Mouse (Mus musculus) brain, embryonic 14.5 days (tissue): ENCODE measurements at regions not wholly inside any gene's neighbourhood (a gene's known extent, or its start where the extent isn't known, plus 50 kb on each side); places are given as distances from the start of the nearest gene placed in this dataset.
"Not testable (repeated sequence)": the region's sequence is repeated elsewhere in the genome, so short reads cannot be mapped to it uniquely, and the experiment has no call there.

Experiments
- DNase-seq: peaks from one replicate; pipeline ENCODE4 v3.0.0-alpha.2; 2011; ENCODE audit warnings: low read depth
- CTCF ChIP-seq: fragments of 200-500 bp; IDR thresholded peaks from 2 replicates; pipeline ENCODE4 v1.5.1; 2012; ENCODE audit warnings: inconsistent platforms, mild to moderate bottlenecking, moderate library complexity, borderline replicate concordance; ENCODE audit not compliant: insufficient read depth, insufficient read length; ENCODE audit errors: extremely low read depth
- POLR2A ChIP-seq: fragments of 200-500 bp; IDR thresholded peaks from 2 replicates; pipeline ENCODE4 v1.6.1; 2012; ENCODE audit warnings: mild to moderate bottlenecking, inconsistent platforms, borderline replicate concordance; ENCODE audit not compliant: poor library complexity, insufficient read depth, insufficient read length, severe bottlenecking; ENCODE audit errors: extremely low read depth

DNA sequence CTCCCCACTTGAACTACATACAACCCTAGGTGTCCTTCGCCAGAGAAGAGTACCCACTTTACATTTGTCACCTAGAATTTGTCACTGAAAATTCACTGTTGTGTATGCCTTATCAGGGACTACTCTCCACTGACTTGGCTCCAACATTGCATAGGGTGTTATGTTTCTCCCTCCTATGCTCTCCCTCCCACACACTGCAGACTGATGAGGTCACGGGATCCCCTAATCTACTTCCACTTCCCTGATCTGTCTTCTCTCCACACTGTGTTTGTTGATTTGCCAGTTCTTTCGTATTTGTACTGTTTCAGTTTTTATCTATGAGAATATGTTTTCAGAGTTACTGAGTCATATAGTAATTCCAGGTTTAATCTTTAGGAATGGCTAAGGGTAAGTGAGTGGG lies 371.8 kb upstream of the Dab2 start:
- TF ChIP-seq POLR2A (no peak), CTCF (no peak)
- no peak for DNase-seq

DNA sequence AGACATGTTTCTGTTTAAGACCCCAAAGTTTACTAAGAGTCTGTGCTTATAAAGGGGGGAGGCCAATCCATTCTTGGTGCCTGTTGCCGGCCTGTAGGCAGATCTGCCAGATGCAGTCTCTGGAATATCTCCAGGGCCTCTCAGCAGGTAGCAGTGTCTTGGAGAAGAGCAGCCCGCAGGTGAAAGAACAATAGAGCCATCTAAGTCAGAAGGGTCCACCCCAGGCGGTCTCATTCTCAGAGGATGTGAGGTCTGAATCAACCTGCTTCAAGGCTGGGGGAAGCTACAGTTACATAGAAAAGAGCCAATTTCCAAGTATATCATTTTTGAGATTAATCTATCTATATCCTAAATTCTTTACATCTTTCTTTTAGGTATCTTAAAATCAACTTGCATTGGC lies 366.0 kb upstream of the Dab2 start:
- TF ChIP-seq POLR2A, result no peak
- TF ChIP-seq CTCF, result no peak
- DNase-seq, result no peak

DNA sequence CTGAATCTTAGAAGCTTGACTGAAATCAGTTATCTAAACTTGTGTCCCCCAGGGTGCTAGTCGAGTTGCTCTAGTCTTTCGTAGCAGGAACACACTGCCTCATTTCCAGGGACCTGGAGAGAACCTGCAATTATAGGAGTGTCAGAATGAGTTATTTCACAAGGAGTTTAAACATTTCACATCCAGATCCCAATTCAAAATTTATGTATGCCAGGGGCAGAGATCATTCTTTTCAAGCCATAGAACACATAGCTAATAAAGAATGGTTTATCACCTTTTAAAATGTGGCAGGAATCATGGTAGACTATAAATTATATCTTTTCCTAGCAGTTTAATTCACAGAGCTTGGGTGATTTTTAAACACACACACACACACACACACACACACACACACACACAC lies 358.6 kb upstream of the Dab2 start:
- TF ChIP-seq POLR2A, result no peak
- TF ChIP-seq CTCF, result no peak

DNA sequence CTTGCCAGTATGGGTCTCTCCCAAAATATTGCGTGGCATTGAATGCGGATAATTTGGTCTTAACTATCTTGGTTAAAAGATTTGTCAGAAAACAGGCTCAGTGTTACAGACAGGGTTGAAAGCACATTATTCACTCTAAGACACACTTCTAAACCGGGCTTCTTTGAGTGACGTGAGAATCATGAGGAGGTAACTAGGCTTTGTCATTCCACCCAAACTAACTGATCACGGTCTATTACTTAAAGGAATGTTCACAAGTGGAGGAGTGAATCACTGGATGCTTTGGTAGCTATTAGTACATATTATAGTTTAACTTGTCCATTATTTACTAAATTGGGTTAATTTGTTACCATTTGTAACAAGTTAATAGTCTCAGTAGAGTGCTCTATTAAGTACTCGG lies 352.9 kb upstream of the Dab2 start:
- TF ChIP-seq CTCF (no peak), POLR2A (no peak)
- DNase-seq, result no peak

More for the DNA sequence above, 358.6 kb upstream of the Dab2 start:
- no peak for DNase-seq

DNA sequence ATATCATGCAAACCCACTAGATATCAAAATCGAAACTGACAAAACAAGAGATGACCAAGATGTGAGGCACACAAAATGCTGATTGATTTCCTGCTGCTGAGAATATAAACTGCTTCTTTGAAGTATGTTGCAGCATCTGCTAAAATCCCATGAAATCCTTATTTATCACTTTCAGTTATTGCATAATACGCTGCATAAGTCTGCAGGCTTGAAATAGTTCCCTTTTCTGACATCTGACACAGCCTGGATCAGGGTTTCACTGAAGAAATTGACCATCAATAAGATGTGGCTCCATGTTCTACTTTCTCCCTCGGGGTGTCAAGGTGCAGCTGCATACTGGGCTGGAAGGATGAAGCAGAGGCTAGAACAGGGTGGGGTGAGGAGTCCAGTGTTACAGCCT lies 348.7 kb upstream of the Dab2 start:
- DNase-seq, result no peak
- TF ChIP-seq CTCF (no peak), POLR2A (no peak)

DNA sequence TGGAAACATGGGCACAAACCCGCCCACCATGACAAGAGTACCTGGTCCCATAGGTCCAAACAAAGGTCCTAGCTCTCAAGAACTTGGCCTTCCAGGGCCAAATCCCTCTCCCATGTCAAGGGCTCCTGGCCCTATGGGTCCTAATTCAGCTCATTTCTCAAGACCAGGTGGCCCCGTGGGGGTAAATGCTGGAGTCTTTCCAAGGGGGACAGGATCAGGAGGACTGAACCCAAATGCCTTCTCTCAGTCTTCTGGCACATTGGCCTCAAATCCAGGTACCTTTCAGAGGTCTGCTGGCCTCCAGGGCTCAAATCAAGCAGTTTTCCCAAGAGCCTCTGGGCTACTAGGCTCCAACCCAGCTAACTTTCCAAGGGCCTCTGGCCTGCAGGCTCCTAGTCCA lies 347.9 kb upstream of the Dab2 start:
- not testable (repeated sequence) for DNase-seq

DNA sequence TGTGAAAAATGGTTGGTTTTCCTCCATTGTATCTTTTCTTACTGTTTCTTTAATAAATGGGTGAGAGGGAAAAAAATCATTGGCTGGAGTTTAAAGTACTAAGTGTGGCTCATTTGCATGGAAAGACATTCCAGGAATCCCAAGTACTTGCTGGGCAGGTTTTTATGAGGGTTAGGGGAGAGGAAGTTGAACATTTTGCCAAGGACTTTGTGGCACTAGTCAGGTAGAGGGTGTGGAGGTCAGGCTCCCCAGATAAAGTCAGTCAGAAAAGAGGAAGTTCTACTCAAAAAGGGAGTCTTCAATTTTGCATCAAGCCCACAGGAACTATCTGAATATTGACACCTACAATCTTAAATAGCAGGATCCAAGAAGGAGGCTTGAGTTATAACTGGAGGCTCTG lies 346.5 kb upstream of the Dab2 start:
- DNase-seq, result no peak
- no peak for TF ChIP-seq CTCF
- TF ChIP-seq POLR2A, result no peak

DNA sequence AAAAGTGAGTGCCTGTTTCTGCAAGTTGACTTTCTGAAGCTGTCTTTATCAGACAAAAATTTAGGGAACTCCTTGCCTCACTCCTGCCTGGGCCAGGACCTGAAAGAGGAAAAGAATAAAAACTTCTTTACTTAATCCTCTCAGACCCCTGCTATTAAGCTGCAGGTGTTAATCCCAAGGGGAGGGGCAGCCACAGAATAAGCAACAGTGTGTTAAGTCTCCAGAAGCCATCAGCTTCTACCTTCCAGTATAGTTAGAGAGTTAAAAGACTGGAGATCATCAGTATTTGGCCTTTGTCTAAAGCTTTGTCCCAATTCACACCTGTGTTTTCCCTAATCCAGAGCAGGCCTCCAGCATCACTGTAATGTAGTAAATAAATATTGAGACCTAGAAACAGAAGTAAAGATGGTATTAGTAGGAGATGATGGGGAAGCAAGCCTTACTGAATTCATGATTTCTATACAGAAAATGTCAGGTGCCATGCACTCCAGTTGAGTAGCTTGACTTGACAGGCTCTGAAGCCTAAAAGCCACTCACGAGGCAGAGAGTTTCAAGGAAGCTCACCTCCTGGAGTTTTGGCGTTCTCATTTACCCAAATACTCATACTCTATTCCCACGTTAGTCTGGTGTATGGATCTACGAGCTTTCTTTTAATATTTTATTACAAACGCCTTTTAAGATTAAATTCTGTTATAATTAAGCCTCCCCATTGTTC lies 308.1 kb upstream of the Dab2 start:
- no peak for TF ChIP-seq CTCF
- TF ChIP-seq POLR2A, result no peak
- DNase-seq, result no peak

DNA sequence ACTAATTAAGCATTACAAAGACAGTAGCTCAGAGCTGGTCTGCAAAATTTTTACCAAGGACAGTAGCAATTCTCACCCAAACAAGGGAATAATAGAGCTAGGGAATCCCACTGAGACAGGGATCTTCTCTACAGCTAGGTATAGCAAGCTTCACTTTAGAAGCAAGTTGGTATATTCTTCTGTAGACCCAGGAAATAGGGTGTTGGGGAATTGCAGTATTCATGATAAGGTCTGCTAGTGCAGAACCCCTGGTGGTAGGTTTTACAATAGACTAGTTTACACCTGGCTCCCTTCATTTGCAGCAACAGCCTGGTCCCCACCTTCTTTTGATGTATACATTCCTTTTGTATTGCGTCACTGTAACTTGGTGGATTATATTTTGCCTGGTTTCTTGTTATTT lies 307.4 kb upstream of the Dab2 start:
- DNase-seq, result not testable (repeated sequence)

DNA sequence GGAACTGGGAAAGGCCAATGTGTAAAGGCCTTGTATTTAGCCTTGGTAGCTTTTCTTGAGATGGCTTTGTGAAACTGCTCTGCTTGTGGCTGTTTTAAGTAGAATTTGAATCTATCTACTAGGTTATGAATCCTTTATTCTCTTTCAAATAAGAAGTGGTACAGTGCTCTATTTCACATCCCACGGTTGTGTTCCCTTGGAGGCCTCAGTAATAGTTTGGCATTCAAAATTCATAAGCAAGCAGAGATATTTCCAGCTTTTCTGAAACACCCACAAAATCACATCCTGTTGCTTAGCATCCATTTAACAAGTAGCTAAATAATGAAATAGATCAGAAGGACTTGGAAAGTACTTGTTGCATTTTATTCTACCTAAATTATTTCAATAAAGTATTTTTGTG lies 298.8 kb upstream of the Dab2 start:
- no peak for TF ChIP-seq POLR2A
- no peak for TF ChIP-seq CTCF
- no peak for DNase-seq

DNA sequence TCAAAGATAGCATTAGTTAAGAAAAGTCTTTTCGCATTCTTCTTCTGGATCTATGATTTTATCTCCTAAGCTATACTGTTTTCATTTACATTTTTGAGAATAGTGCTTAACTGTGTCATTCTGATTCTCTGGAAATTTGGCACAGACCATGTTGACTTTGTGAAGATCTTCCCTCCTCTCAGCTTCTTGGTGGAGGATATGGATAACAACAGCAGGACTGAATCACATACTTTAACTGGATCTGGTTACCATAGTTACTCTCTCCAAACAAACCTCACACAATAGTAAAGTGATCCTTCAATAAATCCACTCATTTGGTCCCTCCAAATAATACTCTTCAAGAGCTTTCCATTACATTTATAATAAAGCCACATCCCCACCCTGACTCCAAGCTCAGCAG lies 298.2 kb upstream of the Dab2 start:
- TF ChIP-seq POLR2A, result no peak
- TF ChIP-seq CTCF, result no peak
- DNase-seq, result peak; percentile 6

DNA sequence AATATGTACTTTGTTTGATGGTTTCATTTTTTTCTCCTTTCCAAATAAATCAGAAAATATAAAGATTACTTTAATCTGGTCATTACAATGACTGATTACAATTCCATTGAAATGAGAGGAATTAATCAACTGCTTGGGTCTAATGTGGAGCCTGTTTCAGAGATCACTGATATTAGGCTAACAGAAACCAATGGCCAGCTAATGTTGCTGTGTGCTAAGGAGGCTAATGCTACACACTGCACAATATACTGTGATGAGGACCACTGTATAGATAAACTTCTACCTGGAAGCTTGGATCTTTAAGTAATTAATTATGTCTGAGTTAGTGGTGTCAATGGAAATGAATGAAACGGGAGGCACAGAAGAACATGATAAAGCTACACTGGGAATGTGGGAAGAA lies 284.6 kb upstream of the Dab2 start:
- no peak for TF ChIP-seq CTCF
- TF ChIP-seq POLR2A, result no peak

DNA sequence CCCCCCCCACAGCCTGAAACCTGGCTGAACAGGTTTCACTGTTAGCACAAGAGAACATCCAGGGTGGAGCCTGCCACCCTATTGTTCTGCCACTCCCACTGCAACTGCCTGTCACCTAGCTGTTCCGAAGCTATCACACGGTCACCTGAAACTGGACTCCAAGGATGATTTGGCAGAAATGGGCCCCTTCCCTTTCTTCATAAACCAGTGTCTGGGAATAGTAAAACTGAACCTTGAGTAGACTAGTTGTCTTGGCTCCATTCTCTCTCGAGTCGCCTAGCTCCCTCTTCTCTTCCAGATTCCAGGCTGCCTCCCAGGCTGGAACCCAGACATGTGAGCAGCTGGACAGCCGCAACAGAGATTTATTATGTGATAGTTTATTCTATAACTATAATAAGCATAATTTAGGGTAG lies 282.9 kb upstream of the Dab2 start:
- no peak for DNase-seq
- no peak for TF ChIP-seq CTCF
- no peak for TF ChIP-seq POLR2A

More for the DNA sequence above, 284.6 kb upstream of the Dab2 start:
- no peak for DNase-seq

DNA sequence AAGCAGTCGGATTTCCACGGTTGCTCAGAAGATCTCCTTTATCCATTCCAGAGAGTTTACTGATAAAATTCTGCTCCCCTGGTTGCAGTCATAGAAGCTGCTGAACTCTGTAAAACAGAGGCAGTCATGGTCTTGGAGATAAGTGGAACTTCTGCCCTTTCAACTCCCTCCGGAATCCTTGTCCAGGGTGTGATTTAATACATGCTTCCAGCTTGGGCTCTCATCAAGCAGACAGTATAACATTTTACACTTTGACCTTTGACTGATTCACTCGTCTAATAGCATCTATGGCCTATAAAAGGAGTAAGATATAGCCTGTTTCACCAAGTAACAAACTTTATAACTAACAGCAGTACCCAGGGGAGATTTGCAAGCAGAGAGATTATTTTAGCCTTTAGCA lies 274.0 kb upstream of the Dab2 start:
- no peak for TF ChIP-seq CTCF
- TF ChIP-seq POLR2A, result no peak

More for the DNA sequence above, 274.0 kb upstream of the Dab2 start:
- no peak for DNase-seq
